Mouse (Mus musculus): ENCODE results near the gene Rpp14. TPM values are rescaled to one million over a fixed set of nuclear protein-coding genes. Genes with fewer than 3 reads are reported as not detected.
A peak's percentile ranks its signal among the peaks of the same experiment; 100 is the strongest.

The Rpp14 gene
- polyA plus RNA-seq, 1 experiment from 2014 or later, result 48.5 TPM

- 75% methylated on average over 3 of the region's 3 CpGs for WGBS
- H3K27ac ChIP-seq (replicated peaks; ENCODE audit: low read depth, low read length), result no peak overlapping the region
- H3K4me2 ChIP-seq (ENCODE audit: low read depth, low read length), result no peak overlapping the region
- H3K36me3 ChIP-seq (ENCODE audit: control insufficient read depth, insufficient read depth, low read length), result 0 out of 2 replicates have a peak, but pooled peaks cover 3% of the 10 kb centered on the region
- DNase-seq (ENCODE audit: low spot score), result no peak
- H3K4me1 ChIP-seq (ENCODE audit: control insufficient read depth, insufficient read depth, low read length), result no peaks in the 10 kb centered on the region
- no peak overlapping the region for H3K9ac ChIP-seq (ENCODE audit: low read depth, low read length)
- no peak for ATAC-seq (ENCODE audit: low read depth)
- no peak overlapping the region for H3K4me3 ChIP-seq (ENCODE audit: low read depth, low read length)
- H3K9me3 ChIP-seq (ENCODE audit: control insufficient read depth, low read length), result no peaks in the 10 kb centered on the region
- no peaks in the 10 kb centered on the region for H3K27me3 ChIP-seq (replicated peaks; ENCODE audit: control insufficient read depth, insufficient read depth, low read length)
Observed at GRCm38 (mm10) chr14:8040179-8040578, 40.0 kb upstream of the Rpp14 start.

GRCm38 (mm10) chr14:8040911-8041678, 39.1 kb upstream of the Rpp14 start:
- no peak overlapping the region for H3K4me3 ChIP-seq (ENCODE audit: low read depth, low read length)
- no peaks in the 10 kb centered on the region for H3K27me3 ChIP-seq (replicated peaks; ENCODE audit: control insufficient read depth, insufficient read depth, low read length)
- no peaks in the 10 kb centered on the region for H3K9me3 ChIP-seq (ENCODE audit: control insufficient read depth, low read length)
- H3K4me2 ChIP-seq (ENCODE audit: low read depth, low read length), result no peak overlapping the region
- ATAC-seq (ENCODE audit: low read depth) (no peak), DNase-seq (ENCODE audit: low spot score) (no peak)
- 81% methylated on average over 12 of the region's 12 CpGs for WGBS
- no peak overlapping the region for H3K9ac ChIP-seq (ENCODE audit: low read depth, low read length)
- no peak overlapping the region for H3K27ac ChIP-seq (replicated peaks; ENCODE audit: low read depth, low read length)
- H3K36me3 ChIP-seq (ENCODE audit: control insufficient read depth, insufficient read depth, low read length), result 0 out of 2 replicates have a peak, but pooled peaks cover 8% of the 10 kb centered on the region
- no peaks in the 10 kb centered on the region for H3K4me1 ChIP-seq (ENCODE audit: control insufficient read depth, insufficient read depth, low read length)

GRCm38 (mm10) chr14:8042120-8042519, 38.0 kb upstream of the Rpp14 start:
- DNase-seq (ENCODE audit: low spot score) (no peak), ATAC-seq (ENCODE audit: low read depth) (no peak)
- Histone ChIP-seq H3K4me3 (ENCODE audit: low read depth, low read length) (no peak overlapping the region), H3K4me1 (ENCODE audit: control insufficient read depth, insufficient read depth, low read length) (no peaks in the 10 kb centered on the region), H3K36me3 (ENCODE audit: control insufficient read depth, insufficient read depth, low read length) (peaks cover 10% of the 10 kb centered on the region; the same call in 1 of the 2 replicates), H3K27ac (replicated peaks; ENCODE audit: low read depth, low read length) (no peak overlapping the region), H3K9me3 (ENCODE audit: control insufficient read depth, low read length) (no peaks in the 10 kb centered on the region), H3K27me3 (replicated peaks; ENCODE audit: control insufficient read depth, insufficient read depth, low read length) (no peaks in the 10 kb centered on the region), H3K4me2 (ENCODE audit: low read depth, low read length) (no peak overlapping the region), H3K9ac (ENCODE audit: low read depth, low read length) (no peak overlapping the region)
- WGBS, result 90% methylated on average over 2 of the region's 2 CpGs

- Histone ChIP-seq H3K36me3 (ENCODE audit: control insufficient read depth, insufficient read depth, low read length) (peaks cover 14% of the 10 kb centered on the region; the same call in 1 of the 2 replicates), H3K4me2 (ENCODE audit: low read depth, low read length) (no peak overlapping the region), H3K4me1 (ENCODE audit: control insufficient read depth, insufficient read depth, low read length) (no peaks in the 10 kb centered on the region), H3K27me3 (replicated peaks; ENCODE audit: control insufficient read depth, insufficient read depth, low read length) (no peaks in the 10 kb centered on the region), H3K9me3 (ENCODE audit: control insufficient read depth, low read length) (no peaks in the 10 kb centered on the region), H3K4me3 (ENCODE audit: low read depth, low read length) (no peak overlapping the region), H3K9ac (ENCODE audit: low read depth, low read length) (no peak overlapping the region), H3K27ac (replicated peaks; ENCODE audit: low read depth, low read length) (no peak overlapping the region)
- ATAC-seq (ENCODE audit: low read depth) (no peak), DNase-seq (ENCODE audit: low spot score) (no peak)
- WGBS, result 93% methylated on average over 9 of the region's 9 CpGs
Observed at GRCm38 (mm10) chr14:8042577-8042976, 37.6 kb upstream of the Rpp14 start.

GRCm38 (mm10) chr14:8044330-8044729, 35.8 kb upstream of the Rpp14 start:
- H3K4me3 ChIP-seq (ENCODE audit: low read depth, low read length), result no peak overlapping the region
- no peak overlapping the region for H3K9ac ChIP-seq (ENCODE audit: low read depth, low read length)
- H3K27ac ChIP-seq (replicated peaks; ENCODE audit: low read depth, low read length), result no peak overlapping the region
- H3K4me1 ChIP-seq (ENCODE audit: control insufficient read depth, insufficient read depth, low read length), result no peaks in the 10 kb centered on the region
- WGBS, result 68% methylated on average over 8 of the region's 8 CpGs
- peak; percentile 61 for DNase-seq (ENCODE audit: low spot score)
- no peaks in the 10 kb centered on the region for H3K27me3 ChIP-seq (replicated peaks; ENCODE audit: control insufficient read depth, insufficient read depth, low read length)
- peaks cover 25% of the 10 kb centered on the region for H3K36me3 ChIP-seq (ENCODE audit: control insufficient read depth, insufficient read depth, low read length)
- no peaks in the 10 kb centered on the region for H3K9me3 ChIP-seq (ENCODE audit: control insufficient read depth, low read length)
- no peak overlapping the region for H3K4me2 ChIP-seq (ENCODE audit: low read depth, low read length)
- ATAC-seq (ENCODE audit: low read depth), result no peak

- ATAC-seq (ENCODE audit: low read depth), result no peak
- Histone ChIP-seq H3K36me3 (ENCODE audit: control insufficient read depth, insufficient read depth, low read length) (peaks cover 29% of the 10 kb centered on the region), H3K4me3 (ENCODE audit: low read depth, low read length) (no peak overlapping the region), H3K4me2 (ENCODE audit: low read depth, low read length) (no peak overlapping the region), H3K9me3 (ENCODE audit: control insufficient read depth, low read length) (no peaks in the 10 kb centered on the region), H3K27ac (replicated peaks; ENCODE audit: low read depth, low read length) (no peak overlapping the region), H3K4me1 (ENCODE audit: control insufficient read depth, insufficient read depth, low read length) (no peaks in the 10 kb centered on the region), H3K27me3 (replicated peaks; ENCODE audit: control insufficient read depth, insufficient read depth, low read length) (no peaks in the 10 kb centered on the region), H3K9ac (ENCODE audit: low read depth, low read length) (no peak overlapping the region)
- no peak for DNase-seq (ENCODE audit: low spot score)
- WGBS, result 86% methylated on average over 6 of the region's 6 CpGs
Observed at GRCm38 (mm10) chr14:8044786-8045185, 35.4 kb upstream of the Rpp14 start.

GRCm38 (mm10) chr14:8045187-8045846, 34.9 kb upstream of the Rpp14 start:
- no peak overlapping the region for H3K4me3 ChIP-seq (ENCODE audit: low read depth, low read length)
- no peak overlapping the region for H3K4me2 ChIP-seq (ENCODE audit: low read depth, low read length)
- H3K27ac ChIP-seq (replicated peaks; ENCODE audit: low read depth, low read length), result no peak overlapping the region
- no peaks in the 10 kb centered on the region for H3K4me1 ChIP-seq (ENCODE audit: control insufficient read depth, insufficient read depth, low read length)
- H3K36me3 ChIP-seq (ENCODE audit: control insufficient read depth, insufficient read depth, low read length), result peaks cover 31% of the 10 kb centered on the region
- H3K9ac ChIP-seq (ENCODE audit: low read depth, low read length), result no peak overlapping the region
- DNase-seq (ENCODE audit: low spot score) (no peak), ATAC-seq (ENCODE audit: low read depth) (no peak)
- 90% methylated on average over 11 of the region's 11 CpGs for WGBS
- H3K27me3 ChIP-seq (replicated peaks; ENCODE audit: control insufficient read depth, insufficient read depth, low read length), result no peaks in the 10 kb centered on the region
- H3K9me3 ChIP-seq (ENCODE audit: control insufficient read depth, low read length), result no peaks in the 10 kb centered on the region

GRCm38 (mm10) chr14:8046839-8047238, 33.3 kb upstream of the Rpp14 start:
- ATAC-seq (ENCODE audit: low read depth), result no peak
- Histone ChIP-seq H3K9me3 (ENCODE audit: control insufficient read depth, low read length) (no peaks in the 10 kb centered on the region), H3K9ac (ENCODE audit: low read depth, low read length) (no peak overlapping the region), H3K4me3 (ENCODE audit: low read depth, low read length) (no peak overlapping the region), H3K27ac (replicated peaks; ENCODE audit: low read depth, low read length) (no peak overlapping the region), H3K36me3 (ENCODE audit: control insufficient read depth, insufficient read depth, low read length) (peaks cover 35% of the 10 kb centered on the region), H3K4me1 (ENCODE audit: control insufficient read depth, insufficient read depth, low read length) (no peaks in the 10 kb centered on the region), H3K4me2 (ENCODE audit: low read depth, low read length) (no peak overlapping the region), H3K27me3 (replicated peaks; ENCODE audit: control insufficient read depth, insufficient read depth, low read length) (no peaks in the 10 kb centered on the region)
- WGBS, result 95% methylated on average over 6 of the region's 6 CpGs
- DNase-seq (ENCODE audit: low spot score), result no peak
